Mouse (Mus musculus) forebrain, embryonic 10.5 days (tissue): Measurements from ENCODE around the gene Tmem229b. TPM values are rescaled to one million over a fixed set of nuclear protein-coding genes. Genes with fewer than 3 reads are reported as not detected.
"Not testable (repeated sequence)": the region's sequence is repeated elsewhere in the genome, so short reads cannot be mapped to it uniquely, and the experiment has no call there.

Source experiments
- DNase-seq: peaks from one replicate; pipeline ENCODE4 v3.0.0-alpha.2; 2017; ENCODE audit warnings: low spot score; ENCODE audit errors: extremely low spot score
- H3K27ac ChIP-seq: fragments of 300-500 bp; sonication (generic); 2 replicates; pipeline ENCODE4 v1.5.1; 2016; ENCODE audit warnings: mild to moderate bottlenecking
- H3K27me3 ChIP-seq: fragments of 300-500 bp; sonication (generic); 2 replicates; pipeline ENCODE4 v1.6.1; 2016; ENCODE audit warnings: mild to moderate bottlenecking; ENCODE audit not compliant: poor library complexity, severe bottlenecking
- H3K36me3 ChIP-seq: fragments of 300-500 bp; sonication (generic); replicated peaks from 2 replicates; pipeline ENCODE4 v1.6.1; 2016; ENCODE audit warnings: mild to moderate bottlenecking, moderate library complexity
- H3K4me1 ChIP-seq: fragments of 300-500 bp; sonication (generic); 2 replicates; pipeline ENCODE4 v1.6.1; 2016
- H3K4me3 ChIP-seq: fragments of 300-500 bp; sonication (generic); 2 replicates; pipeline ENCODE4 v1.5.1; 2016; ENCODE audit warnings: mild to moderate bottlenecking, moderate library complexity
- H3K9me3 ChIP-seq: fragments of 300-500 bp; sonication (generic); 2 replicates; pipeline ENCODE4 v1.6.1; 2016; ENCODE audit warnings: mild to moderate bottlenecking, moderate library complexity
- WGBS: fragments of 180-500 bp; shearing (Covaris S2); methylation state at CpG from one replicate; pipeline ENCODE4 v1.1.7; 2016; 5-methylcytosine and 5-hydroxymethylcytosine counted together
- polyA plus RNA-seq: library from polyadenylated mRNA; unstranded; fragments of >200 nt; fragmentation: Nextera tagmentation; extraction: Ambion mirVana; gene quantifications from 2 replicates; pipeline ENCODE4 v1.2.1, GENCODE M21; 2016

Gene Tmem229b
- polyA plus RNA-seq, 1 experiment from 2014 or later, result 5.0 TPM

GRCm38 (mm10) chr12:79034331-79034730 is 26.9 kb upstream of the Tmem229b start:
- Histone ChIP-seq H3K27me3 (peaks cover 5% of the 10 kb centered on the region; the same call in 1 of the 2 replicates), H3K27ac (no peak overlapping the region), H3K4me3 (no peak overlapping the region), H3K36me3 (no peaks in the 10 kb centered on the region), H3K9me3 (no peaks in the 10 kb centered on the region), H3K4me1 (peaks cover 14% of the 10 kb centered on the region)
- no peak for DNase-seq
- 95% methylated on average over 2 of the region's 2 CpGs for WGBS

DNA sequence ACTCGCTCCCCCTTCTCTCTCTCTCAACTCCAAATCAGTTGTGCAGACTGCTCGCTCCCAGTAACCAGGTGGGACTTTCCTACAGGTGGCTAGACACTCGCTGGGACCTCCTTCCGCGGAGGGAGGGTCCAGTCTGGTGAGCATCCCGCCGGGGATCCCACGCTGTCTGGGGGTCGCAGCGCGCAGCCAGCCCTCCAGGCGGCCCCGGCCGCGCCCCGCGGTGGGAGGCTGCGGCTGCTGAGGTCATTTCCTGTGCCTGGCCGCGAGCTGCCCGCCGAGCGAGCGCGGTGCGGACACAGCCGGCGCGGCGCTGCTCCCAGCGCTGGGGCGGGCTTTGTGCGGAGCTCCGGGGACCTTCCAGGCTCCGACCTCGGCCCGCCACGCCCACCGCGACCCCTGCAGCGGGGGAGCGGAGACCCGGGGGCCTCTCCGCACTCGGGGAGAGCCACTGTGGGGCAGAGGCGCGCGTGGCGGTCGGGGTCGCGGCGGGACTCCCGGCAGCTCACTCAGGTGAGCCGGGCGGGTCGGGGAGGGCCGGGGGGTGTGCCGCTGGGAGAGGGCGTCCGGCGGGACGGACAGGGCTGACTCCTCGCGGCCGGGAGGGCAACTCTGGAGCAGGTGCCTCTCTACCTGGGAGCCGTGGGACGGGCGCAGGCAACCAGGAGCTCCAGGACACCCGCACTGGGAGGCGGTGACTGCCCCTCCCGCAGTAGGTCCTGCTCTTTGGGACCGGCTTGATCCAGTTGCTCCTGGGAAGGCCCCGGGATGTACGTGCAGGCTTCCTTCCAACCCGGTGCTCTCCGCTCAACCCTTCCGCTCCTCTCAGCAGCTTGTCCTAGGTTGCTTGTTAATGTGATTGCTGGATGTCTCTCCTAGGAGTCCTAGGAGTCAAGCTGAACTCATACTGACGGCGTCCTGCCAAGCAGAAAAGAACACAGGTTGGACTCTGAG is 21.8 kb upstream of the Tmem229b start, which contains the start of gene Plekhh1:
Gene Plekhh1, plus strand, starts transcription at position 253 of the 951 bp plus-strand sequence.
- Histone ChIP-seq H3K4me1 (peaks cover 22% of the 10 kb centered on the region), H3K36me3 (no peaks in the 10 kb centered on the region), H3K4me3 (peak within 1 kb of the TSS; percentile 84), H3K27me3 (peaks cover 5% of the 10 kb centered on the region; the same call in 1 of the 2 replicates), H3K27ac (peak within 1 kb of the TSS; percentile 91), H3K9me3 (no peaks in the 10 kb centered on the region)
- under 1% methylated on average over 80 of the region's 80 CpGs for WGBS
- peak; percentile 68 for DNase-seq

- 87% methylated on average over 8 of the region's 8 CpGs for WGBS
- H3K27me3 ChIP-seq, H3K4me3 ChIP-seq: not testable (repeated sequence)
These were observed 20.1 kb upstream of the Tmem229b start for GRCm38 (mm10) chr12:79027526-79027925.

DNA sequence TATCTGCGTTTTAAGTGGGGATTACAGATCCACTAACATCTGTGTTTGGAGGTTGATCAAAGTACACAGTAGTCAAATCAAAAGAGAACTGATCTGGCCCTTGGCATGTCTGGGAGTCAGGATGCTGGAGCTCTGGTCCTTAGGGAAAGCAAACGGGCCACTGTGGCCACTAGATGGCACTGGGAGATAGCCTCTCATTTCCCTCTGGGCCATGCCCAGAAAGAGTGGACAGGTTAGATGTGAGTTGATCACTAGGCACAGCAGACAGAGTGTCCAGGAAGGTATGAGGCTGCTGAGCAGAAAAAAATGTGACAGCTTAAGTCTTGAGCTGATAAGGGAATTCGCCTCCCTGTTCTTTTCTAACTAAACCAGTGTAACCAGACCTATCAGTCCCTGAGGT is 15.5 kb upstream of the Tmem229b start:
- 11% methylated on average over 3 of the region's 3 CpGs for WGBS
- Histone ChIP-seq H3K27me3 (no peaks in the 10 kb centered on the region), H3K4me1 (no peaks in the 10 kb centered on the region; the same call in 1 of the 2 replicates), H3K36me3 (no peaks in the 10 kb centered on the region), H3K9me3 (no peaks in the 10 kb centered on the region), H3K27ac (no peak overlapping the region), H3K4me3 (no peak overlapping the region)
- DNase-seq, result peak; percentile 65

More at GRCm38 (mm10) chr12:79027526-79027925, 20.1 kb upstream of the Tmem229b start:
- DNase-seq, H3K36me3 ChIP-seq, H3K9me3 ChIP-seq, H3K27ac ChIP-seq: not testable (repeated sequence)
- H3K4me1 ChIP-seq, result peaks cover 22% of the 10 kb centered on the region

DNA sequence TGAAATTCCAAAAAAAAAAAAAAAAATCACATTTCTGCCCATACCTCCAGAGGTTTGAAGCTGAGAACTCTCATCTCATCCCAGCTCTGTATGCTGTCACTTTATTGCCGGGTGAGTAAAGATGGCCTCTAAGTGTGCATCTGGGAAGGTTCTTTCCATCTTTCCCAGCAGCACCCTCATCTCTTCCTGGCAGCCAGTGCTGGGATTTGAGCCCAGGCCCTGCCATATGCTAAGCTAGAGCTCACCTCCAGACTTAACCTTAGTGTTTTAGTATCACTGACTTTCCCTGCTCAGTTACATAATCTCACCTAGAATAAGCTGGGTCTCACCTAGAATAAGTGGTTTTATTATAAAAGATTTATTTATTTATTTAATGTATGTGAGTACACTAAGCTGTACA is 14.5 kb upstream of the Tmem229b start:
- H3K4me3 ChIP-seq, result no peak overlapping the region
- no peak for DNase-seq
- no peak overlapping the region for H3K27ac ChIP-seq
- H3K4me1 ChIP-seq, result no peaks in the 10 kb centered on the region
- H3K27me3 ChIP-seq, result no peaks in the 10 kb centered on the region
- no peaks in the 10 kb centered on the region for H3K9me3 ChIP-seq
- H3K36me3 ChIP-seq, result no peaks in the 10 kb centered on the region
- 81% methylated on average over 1 of the region's 1 CpGs for WGBS

DNA sequence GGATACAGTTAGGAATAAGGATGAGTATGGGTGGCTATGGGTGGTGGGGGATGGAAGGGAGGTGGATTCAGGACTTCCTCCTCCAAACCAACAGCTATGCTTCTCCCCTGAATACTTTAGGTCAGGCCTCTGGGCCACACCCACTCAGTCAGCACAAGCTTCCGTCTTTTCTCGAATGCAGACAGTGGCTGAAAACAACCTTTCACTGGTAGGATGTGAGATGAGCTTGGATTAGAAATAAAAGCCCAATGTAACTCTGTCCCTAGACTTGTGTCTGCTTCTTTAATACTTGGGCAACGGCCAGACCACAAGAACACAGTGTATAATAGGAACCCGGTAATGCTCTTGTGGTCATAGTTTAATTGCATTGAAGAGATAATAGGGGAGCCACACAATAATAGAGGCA is 10.6 kb upstream of the Tmem229b start:
- Histone ChIP-seq H3K36me3 (no peaks in the 10 kb centered on the region), H3K27ac (no peak overlapping the region), H3K27me3 (no peaks in the 10 kb centered on the region), H3K4me3 (no peak overlapping the region), H3K9me3 (no peaks in the 10 kb centered on the region), H3K4me1 (peaks cover 12% of the 10 kb centered on the region)
- 71% methylated on average over 4 of the region's 4 CpGs for WGBS
- DNase-seq, result no peak

- Histone ChIP-seq H3K27me3 (no peaks in the 10 kb centered on the region), H3K9me3 (no peaks in the 10 kb centered on the region), H3K27ac (peak overlapping the region; percentile 58; the same call in 1 of the 2 replicates), H3K4me1 (peaks cover 15% of the 10 kb centered on the region), H3K4me3 (no peak overlapping the region), H3K36me3 (no peaks in the 10 kb centered on the region)
- WGBS, result 36% methylated on average over 5 of the region's 5 CpGs
- no peak for DNase-seq
These were observed 8.7 kb upstream of the Tmem229b start for GRCm38 (mm10) chr12:79016109-79016508.

GRCm38 (mm10) chr12:79010569-79010968 is 3.1 kb upstream of the Tmem229b start:
- no peak overlapping the region for H3K27ac ChIP-seq
- peaks cover 21% of the 10 kb centered on the region for H3K4me1 ChIP-seq
- H3K36me3 ChIP-seq, result no peaks in the 10 kb centered on the region
- H3K9me3 ChIP-seq, result no peaks in the 10 kb centered on the region
- no peak overlapping the region for H3K4me3 ChIP-seq
- 50% methylated on average over 3 of the region's 3 CpGs for WGBS
- DNase-seq, result no peak
- H3K27me3 ChIP-seq, result peaks cover 26% of the 10 kb centered on the region

GRCm38 (mm10) chr12:79006478-79007125 is 825 bp downstream of the Tmem229b start:
- Histone ChIP-seq H3K27me3 (peaks cover 38% of the 10 kb centered on the region), H3K4me3 (peak overlapping the region; percentile 96), H3K36me3 (no peaks in the 10 kb centered on the region), H3K9me3 (no peaks in the 10 kb centered on the region), H3K4me1 (peaks cover 21% of the 10 kb centered on the region), H3K27ac (peak overlapping the region; percentile 87)
- under 1% methylated on average over 53 of the region's 53 CpGs for WGBS
- peak; percentile 48 for DNase-seq

- Histone ChIP-seq H3K4me3 (peak overlapping the region; percentile 96), H3K27me3 (peaks cover 38% of the 10 kb centered on the region), H3K4me1 (peaks cover 18% of the 10 kb centered on the region), H3K36me3 (no peaks in the 10 kb centered on the region), H3K27ac (peak overlapping the region; percentile 87; the same call in 1 of the 2 replicates), H3K9me3 (no peaks in the 10 kb centered on the region)
- no peak for DNase-seq
- WGBS, result 33% methylated on average over 9 of the region's 9 CpGs
These were observed 1.4 kb downstream of the Tmem229b start for GRCm38 (mm10) chr12:79006076-79006475.

DNA sequence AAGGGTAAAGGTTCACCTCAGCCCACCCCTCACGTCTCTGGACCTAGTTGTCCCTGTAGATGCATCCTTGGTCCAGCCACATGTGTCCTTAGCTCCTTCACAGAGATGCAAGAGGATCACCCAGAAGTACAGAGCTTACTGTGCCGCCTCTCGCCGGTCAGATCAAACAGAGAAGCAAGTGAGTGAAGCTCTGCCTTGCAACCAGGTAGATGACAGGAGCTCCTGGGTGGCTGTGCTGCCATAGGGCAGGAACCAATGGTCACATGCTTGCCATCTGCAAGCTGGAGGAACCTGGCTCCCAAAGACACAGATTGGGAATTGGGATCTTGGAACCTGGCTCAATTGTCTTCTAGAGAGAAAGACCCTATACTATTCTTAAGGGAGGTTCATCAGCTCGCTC is 2.0 kb downstream of the Tmem229b start:
- WGBS, result 89% methylated on average over 5 of the region's 5 CpGs
- no peaks in the 10 kb centered on the region for H3K36me3 ChIP-seq
- H3K27me3 ChIP-seq, result peaks cover 38% of the 10 kb centered on the region
- H3K27ac ChIP-seq, result no peak overlapping the region
- no peak overlapping the region for H3K4me3 ChIP-seq
- peaks cover 13% of the 10 kb centered on the region for H3K4me1 ChIP-seq
- no peaks in the 10 kb centered on the region for H3K9me3 ChIP-seq
- DNase-seq, result no peak

DNA sequence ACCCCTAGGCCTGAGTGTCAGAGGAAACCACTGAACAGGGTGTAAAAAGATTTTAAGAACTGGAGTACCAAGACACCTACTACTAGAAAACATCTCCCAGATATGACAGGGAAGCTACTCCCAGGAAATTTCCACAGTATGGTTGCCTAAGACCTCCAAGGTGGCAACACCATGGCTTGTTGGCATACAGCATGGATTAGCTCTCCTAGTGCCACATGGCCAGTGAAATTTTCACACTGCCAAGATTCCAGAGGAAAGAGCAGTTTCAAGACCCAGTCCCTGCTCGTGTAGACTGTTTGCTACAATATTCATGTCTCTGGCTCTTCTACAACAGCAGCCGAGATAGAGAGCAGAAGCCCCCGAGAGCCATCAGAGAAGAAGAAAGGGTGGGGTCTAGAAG is 4.4 kb downstream of the Tmem229b start:
- Histone ChIP-seq H3K36me3 (no peaks in the 10 kb centered on the region), H3K27me3 (peaks cover 33% of the 10 kb centered on the region), H3K4me3 (no peak overlapping the region), H3K4me1 (peaks cover 12% of the 10 kb centered on the region), H3K9me3 (no peaks in the 10 kb centered on the region), H3K27ac (no peak overlapping the region)
- WGBS, result 88% methylated on average over 3 of the region's 3 CpGs
- DNase-seq, result no peak

DNA sequence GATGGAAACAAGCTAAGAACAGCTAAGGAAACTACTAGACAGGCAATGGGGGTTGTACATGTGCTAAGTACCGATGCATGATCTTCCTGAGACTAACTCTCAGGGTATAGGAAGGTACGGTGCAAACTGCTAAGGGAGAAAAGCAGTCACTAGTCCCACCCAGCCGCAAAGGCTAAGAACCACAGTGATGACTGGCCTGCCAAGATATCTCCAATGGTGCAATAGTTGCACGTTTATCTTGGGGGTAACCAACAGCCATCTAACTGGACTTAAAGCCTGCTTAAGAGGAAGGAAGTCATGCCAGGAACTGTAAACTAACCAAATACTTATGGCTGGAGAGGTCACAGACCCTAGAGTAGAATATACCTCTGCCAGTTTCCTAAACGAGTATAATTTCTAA is 5.0 kb downstream of the Tmem229b start:
- no peaks in the 10 kb centered on the region for H3K9me3 ChIP-seq
- DNase-seq, result no peak
- peaks cover 28% of the 10 kb centered on the region for H3K27me3 ChIP-seq
- 92% methylated on average over 5 of the region's 5 CpGs for WGBS
- H3K4me3 ChIP-seq, result no peak overlapping the region
- no peak overlapping the region for H3K27ac ChIP-seq
- peaks cover 10% of the 10 kb centered on the region for H3K4me1 ChIP-seq
- H3K36me3 ChIP-seq, result no peaks in the 10 kb centered on the region
